Mouse (Mus musculus) adrenal gland, adult 2 months (tissue): Measurements from ENCODE around the gene Ntn5. TPM values are rescaled to one million over a fixed set of nuclear protein-coding genes. Genes with fewer than 3 reads are reported as not detected.

Source experiments
- DNase-seq: peaks from one replicate; pipeline ENCODE4 v3.0.0; 2021
- polyA plus RNA-seq: library from polyadenylated mRNA; depleted of rRNA; stranded (reverse); fragments of >200 nt; gene quantifications from 2 replicates; pipeline ENCODE4 v1.2.3, GENCODE M21; 2012
- total RNA-seq, 2 experiments: library from RNA; stranded (reverse); gene quantifications; 2 replicates each; pipeline ENCODE4 v1.2.3; 2021

Gene Ntn5
- total and polyA plus RNA-seq, 3 experiments, result 0.31 to 0.40 TPM; not detected in 1

- DNase-seq, result peak; percentile 90
Observed at GRCm38 (mm10) chr7:45712022-45712757, 28.4 kb downstream of the Ntn5 start.

- DNase-seq, result no peak
Observed at GRCm38 (mm10) chr7:45713396-45713795, 29.6 kb downstream of the Ntn5 start.

GRCm38 (mm10) chr7:45713881-45714520 is 30.2 kb downstream of the Ntn5 start:
- DNase-seq, result peak; percentile 38

DNA sequence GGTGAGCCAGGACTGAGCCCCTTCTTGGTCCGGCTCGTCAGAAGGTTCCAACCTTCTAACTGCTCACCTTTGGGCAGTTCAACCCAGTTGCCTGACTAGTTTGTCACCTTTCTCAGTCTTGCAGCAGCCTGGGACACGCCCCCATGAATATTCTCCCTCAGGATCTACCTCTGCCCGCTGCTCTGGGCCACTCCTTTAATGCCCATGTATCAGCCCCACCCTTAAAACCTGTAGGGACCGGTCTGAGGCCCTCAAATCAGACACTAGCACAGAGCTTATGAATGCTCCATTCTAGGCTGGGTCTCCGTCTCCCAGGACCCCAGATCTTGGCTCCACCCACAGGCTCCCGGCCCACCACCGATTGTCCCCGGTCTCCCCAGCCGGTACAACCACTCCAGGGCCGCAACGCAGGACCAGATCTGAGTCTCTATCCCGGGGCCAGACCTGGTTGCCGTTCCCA is 30.8 kb downstream of the Ntn5 start:
- DNase-seq, result no peak

GRCm38 (mm10) chr7:45715090-45715708 is 31.4 kb downstream of the Ntn5 start, which contains the start of gene Rpl18:
TSS of gene Rpl18 (plus strand) at chr7:45715457.
- peak; percentile 99 for DNase-seq

DNA sequence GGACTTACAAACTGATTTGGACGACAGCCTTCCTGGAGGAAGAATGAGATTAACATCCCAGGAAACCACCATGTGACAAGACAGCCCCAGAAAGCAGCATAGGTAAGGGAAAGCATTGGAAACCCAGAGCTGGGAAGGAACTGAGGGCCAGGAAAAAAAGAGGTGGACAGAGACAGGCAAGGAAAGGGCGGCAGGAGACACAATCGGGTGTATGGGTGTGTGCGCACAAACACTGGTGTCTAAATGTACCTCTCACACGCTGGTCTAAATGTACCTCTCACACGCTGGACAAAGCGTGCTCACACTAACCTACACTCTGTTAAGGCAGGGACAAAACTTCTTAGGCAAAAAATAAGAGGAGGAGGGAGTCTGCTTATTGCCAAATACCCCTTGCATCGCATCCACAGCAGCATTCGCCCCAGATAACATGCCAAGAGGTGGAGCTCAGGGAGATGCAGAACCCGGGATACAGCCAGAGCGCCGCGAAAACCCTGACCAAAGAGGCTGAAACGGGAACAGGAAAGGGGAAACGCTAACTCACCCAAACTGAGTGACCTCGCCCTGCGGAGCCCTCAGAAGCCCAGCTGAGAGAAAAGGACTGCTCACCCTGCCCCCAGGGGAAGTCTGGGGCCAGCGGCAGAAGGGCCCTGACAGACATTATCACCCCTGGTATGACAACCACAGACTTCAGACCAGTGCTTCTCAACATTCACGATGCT is 32.1 kb downstream of the Ntn5 start:
- peak; percentile 38 for DNase-seq

GRCm38 (mm10) chr7:45716460-45716857 is 32.6 kb downstream of the Ntn5 start:
- DNase-seq, result no peak

GRCm38 (mm10) chr7:45716952-45717917 is 33.4 kb downstream of the Ntn5 start:
- peak; percentile 42 for DNase-seq

GRCm38 (mm10) chr7:45717918-45718297 is 34.1 kb downstream of the Ntn5 start, which contains the start of gene Sphk2:
TSS of gene Sphk2 (minus strand) at chr7:45718002.
- DNase-seq, result peak; percentile 97

- DNase-seq, result no peak
Observed at GRCm38 (mm10) chr7:45718331-45718730, 34.5 kb downstream of the Ntn5 start.

- no peak for DNase-seq
Observed at GRCm38 (mm10) chr7:45719180-45719579, 35.4 kb downstream of the Ntn5 start.

DNA sequence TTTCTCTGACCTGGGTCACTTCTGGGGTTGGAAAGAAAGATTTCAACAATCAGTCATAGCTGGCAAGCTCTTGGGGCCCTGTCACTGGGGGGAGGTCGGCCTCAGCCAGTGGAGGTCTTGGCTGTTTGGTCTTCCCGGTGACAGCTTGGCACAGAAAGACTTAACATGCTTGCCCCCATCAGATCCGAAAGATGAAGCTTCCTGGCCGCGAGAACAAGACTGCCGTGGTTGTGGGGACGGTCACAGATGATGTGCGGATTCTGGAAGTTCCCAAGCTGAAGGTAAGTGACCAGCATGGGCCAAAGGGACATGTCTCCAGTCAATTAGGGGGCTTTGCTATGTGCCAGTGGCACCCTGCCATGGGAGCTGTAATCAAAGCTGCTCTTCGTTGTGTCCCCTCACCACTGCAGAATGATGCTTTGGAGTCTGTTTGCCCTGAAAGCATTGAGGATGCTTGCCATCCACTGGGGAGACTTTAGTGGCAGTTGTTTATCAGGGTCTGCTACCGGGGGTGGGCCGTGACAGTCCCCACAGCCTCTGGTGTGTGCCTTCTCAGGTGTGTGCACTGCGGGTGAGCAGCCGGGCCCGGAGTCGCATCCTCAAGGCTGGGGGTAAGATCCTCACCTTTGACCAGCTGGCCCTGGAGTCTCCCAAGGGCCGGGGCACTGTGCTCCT is 36.1 kb downstream of the Ntn5 start:
- DNase-seq, result no peak

DNA sequence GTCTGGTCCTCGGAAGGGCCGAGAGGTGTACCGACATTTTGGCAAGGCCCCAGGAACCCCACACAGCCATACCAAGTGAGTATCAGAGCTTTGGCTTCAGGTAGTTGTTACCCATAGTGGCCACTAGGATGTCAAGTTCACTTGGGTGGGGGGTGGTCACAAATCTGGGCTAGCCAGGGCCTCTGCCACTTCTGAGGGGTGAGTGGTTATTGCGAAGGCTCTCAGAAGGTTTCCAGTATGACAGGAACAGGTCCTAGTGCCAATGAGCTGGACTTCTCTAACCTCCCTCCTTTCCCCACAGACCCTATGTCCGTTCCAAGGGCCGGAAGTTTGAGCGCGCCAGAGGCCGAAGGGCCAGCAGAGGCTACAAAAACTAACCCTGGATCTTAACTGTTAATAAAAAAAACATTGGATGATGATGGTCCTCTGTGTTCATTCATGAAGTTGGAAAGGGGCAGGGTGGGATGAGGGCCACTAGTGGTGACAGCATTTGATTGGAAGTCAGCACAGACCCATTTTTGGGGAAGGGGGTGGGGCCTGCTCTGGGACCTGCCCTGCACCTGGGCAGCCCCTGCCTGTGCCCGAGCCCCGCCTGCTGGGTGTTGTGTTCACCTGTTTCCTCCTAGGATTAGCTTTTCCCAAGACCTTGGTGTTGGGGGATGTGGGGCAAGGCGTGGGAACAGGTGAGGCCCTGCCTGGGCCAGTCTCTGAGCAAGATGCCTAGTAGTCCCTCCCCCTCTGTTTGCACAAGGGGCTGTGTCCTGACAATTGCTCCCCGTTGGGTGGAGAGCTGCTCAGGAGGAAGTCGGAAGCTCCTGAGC is 36.8 kb downstream of the Ntn5 start, which contains the start of gene Fam83e:
Fam83e (plus strand) TSS at position 800 of the 821 bp plus-strand sequence.
- no peak for DNase-seq

GRCm38 (mm10) chr7:45721234-45721571 is 37.4 kb downstream of the Ntn5 start:
- no peak for DNase-seq

DNA sequence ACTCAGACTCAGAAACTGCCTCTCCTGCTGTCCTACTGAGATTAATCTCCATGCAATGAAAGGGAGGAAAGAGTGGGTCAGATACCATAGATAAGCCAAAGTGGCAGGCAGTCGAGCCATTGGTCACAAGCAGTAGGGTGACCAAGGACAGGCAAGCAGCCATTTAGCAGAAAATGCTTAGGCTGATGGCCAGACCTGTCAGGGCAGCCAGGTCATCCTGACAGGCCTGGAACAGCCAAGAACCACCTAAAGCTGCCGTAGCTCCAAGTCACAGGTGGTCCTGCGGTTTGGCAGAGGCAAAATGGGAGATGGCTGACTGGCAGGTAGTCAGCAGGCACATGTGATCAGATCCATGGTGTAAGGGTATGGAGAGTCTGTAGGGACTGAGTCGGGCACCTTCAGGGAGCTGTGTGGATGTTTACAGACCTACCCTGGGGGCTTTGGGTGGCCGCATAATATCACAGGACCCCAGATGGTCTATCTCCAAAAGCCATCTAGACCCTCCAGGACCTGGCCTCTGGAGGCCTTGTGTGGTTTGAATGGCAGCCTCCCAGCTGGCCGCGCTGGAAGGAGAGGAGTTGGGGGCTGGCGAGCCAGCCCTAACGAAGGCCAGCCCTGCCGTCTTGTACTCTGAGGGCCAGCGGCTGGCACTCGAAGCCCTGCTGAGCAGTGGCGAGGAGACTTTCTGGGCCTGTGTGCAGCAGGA is 38.0 kb downstream of the Ntn5 start:
- peak; percentile 38 for DNase-seq

DNA sequence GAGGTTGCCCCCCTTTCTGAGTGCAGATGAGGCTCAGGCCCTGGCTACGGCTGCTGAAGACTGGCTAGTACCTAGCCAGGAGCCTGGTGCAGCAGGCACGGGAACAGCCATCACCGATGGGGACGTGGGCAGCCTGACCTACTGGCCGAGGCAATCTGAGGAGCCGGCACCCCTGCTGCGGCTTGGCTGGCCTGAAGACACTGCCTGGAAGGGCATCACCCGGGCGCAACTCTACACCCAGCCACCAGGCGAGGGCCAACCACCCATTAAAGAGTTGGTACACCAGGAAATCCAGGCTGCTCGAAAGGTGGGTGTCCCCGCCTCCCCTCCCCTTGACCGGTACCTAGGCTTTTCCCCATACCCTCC is 38.5 kb downstream of the Ntn5 start:
- no peak for DNase-seq

- no peak for DNase-seq
Observed at GRCm38 (mm10) chr7:45723301-45723700, 39.5 kb downstream of the Ntn5 start.

DNA sequence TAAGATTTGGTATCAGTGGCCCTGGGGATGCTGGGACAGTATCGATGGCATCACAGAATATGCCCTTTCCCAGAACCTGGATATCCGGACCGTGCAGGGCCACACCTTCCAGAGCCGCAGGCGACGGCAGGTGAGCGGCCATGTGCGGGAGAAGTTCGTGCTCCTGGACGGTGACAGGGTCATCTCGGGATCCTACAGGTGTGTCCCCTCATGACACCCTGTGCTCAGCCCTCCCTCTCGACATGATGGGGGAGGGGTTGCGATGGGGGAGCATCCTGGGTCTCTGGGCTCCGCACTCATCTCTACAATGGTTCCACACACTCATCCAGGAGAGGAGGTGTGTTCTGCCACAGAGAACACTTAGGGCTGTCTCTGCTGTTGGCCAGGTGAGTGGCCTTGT is 40.0 kb downstream of the Ntn5 start:
- no peak for DNase-seq

GRCm38 (mm10) chr7:45725151-45725550 is 41.3 kb downstream of the Ntn5 start:
- no peak for DNase-seq
